Mouse (Mus musculus): ENCODE results near the gene Prkacb. TPM values are rescaled to one million over a fixed set of nuclear protein-coding genes. Genes with fewer than 3 reads are reported as not detected.
"Not testable (repeated sequence)": the region's sequence is repeated elsewhere in the genome, so short reads cannot be mapped to it uniquely, and the experiment has no call there.

Prkacb gene
- total RNA-seq, 2 experiments from 2014 or later: 47.3 to 58.2 TPM

- ATAC-seq (ENCODE audit: poor library complexity, severe bottlenecking): peak; percentile 57
Measured at GRCm38 (mm10) chr3:146778913-146779312, 33.9 kb downstream of the Prkacb start.

- no peak for ATAC-seq (ENCODE audit: poor library complexity, severe bottlenecking)
Measured at GRCm38 (mm10) chr3:146778451-146778850, 34.3 kb downstream of the Prkacb start.

GRCm38 (mm10) chr3:146776711-146777110 lies 36.1 kb downstream of the Prkacb start:
- no peak for ATAC-seq (ENCODE audit: poor library complexity, severe bottlenecking)

GRCm38 (mm10) chr3:146770853-146771252 lies 41.9 kb downstream of the Prkacb start:
- no peak for ATAC-seq (ENCODE audit: poor library complexity, severe bottlenecking)

- no peak for ATAC-seq (ENCODE audit: poor library complexity, severe bottlenecking)
Measured at GRCm38 (mm10) chr3:146769940-146770659, 42.7 kb downstream of the Prkacb start.

GRCm38 (mm10) chr3:146769569-146769939 lies 43.2 kb downstream of the Prkacb start:
- ATAC-seq (ENCODE audit: poor library complexity, severe bottlenecking): no peak

- no peak for ATAC-seq (ENCODE audit: poor library complexity, severe bottlenecking)
Measured at GRCm38 (mm10) chr3:146768921-146769320, 43.9 kb downstream of the Prkacb start.

- no peak for ATAC-seq (ENCODE audit: poor library complexity, severe bottlenecking)
Measured at GRCm38 (mm10) chr3:146768360-146768759, 44.4 kb downstream of the Prkacb start.

GRCm38 (mm10) chr3:146766701-146767181 lies 46.0 kb downstream of the Prkacb start:
- ATAC-seq (ENCODE audit: poor library complexity, severe bottlenecking): no peak

GRCm38 (mm10) chr3:146766071-146766605 lies 46.7 kb downstream of the Prkacb start:
- no peak for ATAC-seq (ENCODE audit: poor library complexity, severe bottlenecking)

GRCm38 (mm10) chr3:146764871-146765529 lies 47.8 kb downstream of the Prkacb start:
- ATAC-seq (ENCODE audit: poor library complexity, severe bottlenecking): peak; percentile 51

- not testable (repeated sequence) for ATAC-seq (ENCODE audit: poor library complexity, severe bottlenecking)
Measured at GRCm38 (mm10) chr3:146763054-146763453, 49.7 kb downstream of the Prkacb start.

- no peak for ATAC-seq (ENCODE audit: poor library complexity, severe bottlenecking)
Measured at GRCm38 (mm10) chr3:146761276-146761675, 51.5 kb downstream of the Prkacb start.

- ATAC-seq (ENCODE audit: poor library complexity, severe bottlenecking): 0 out of 2 replicates have a peak, but pooled peaks have one; percentile 29
Measured at GRCm38 (mm10) chr3:146757970-146758960, 54.5 kb downstream of the Prkacb start.

- ATAC-seq (ENCODE audit: poor library complexity, severe bottlenecking): no peak
Measured at GRCm38 (mm10) chr3:146754270-146754669, 58.5 kb downstream of the Prkacb start.

- no peak for ATAC-seq (ENCODE audit: poor library complexity, severe bottlenecking)
Measured at GRCm38 (mm10) chr3:146741564-146742202, 71.1 kb downstream of the Prkacb start.

GRCm38 (mm10) chr3:146741158-146741557 lies 71.6 kb downstream of the Prkacb start:
- no peak for ATAC-seq (ENCODE audit: poor library complexity, severe bottlenecking)

- not testable (repeated sequence) for ATAC-seq (ENCODE audit: poor library complexity, severe bottlenecking)
Measured at GRCm38 (mm10) chr3:146736186-146736585, 76.6 kb downstream of the Prkacb start.

GRCm38 (mm10) chr3:146735657-146736056 lies 77.1 kb downstream of the Prkacb start:
- ATAC-seq (ENCODE audit: poor library complexity, severe bottlenecking): 0 out of 2 replicates have a peak, but pooled peaks have one; percentile 10
